Mouse (Mus musculus): ENCODE measurements around the gene Zfp90. TPM values are rescaled to one million over a fixed set of nuclear protein-coding genes. Genes with fewer than 3 reads are reported as not detected.
A peak's percentile ranks its signal among the peaks of the same experiment; 100 is the strongest.

The Zfp90 gene
- polyA plus RNA-seq, 1 experiment, result 27.0 TPM

DNA sequence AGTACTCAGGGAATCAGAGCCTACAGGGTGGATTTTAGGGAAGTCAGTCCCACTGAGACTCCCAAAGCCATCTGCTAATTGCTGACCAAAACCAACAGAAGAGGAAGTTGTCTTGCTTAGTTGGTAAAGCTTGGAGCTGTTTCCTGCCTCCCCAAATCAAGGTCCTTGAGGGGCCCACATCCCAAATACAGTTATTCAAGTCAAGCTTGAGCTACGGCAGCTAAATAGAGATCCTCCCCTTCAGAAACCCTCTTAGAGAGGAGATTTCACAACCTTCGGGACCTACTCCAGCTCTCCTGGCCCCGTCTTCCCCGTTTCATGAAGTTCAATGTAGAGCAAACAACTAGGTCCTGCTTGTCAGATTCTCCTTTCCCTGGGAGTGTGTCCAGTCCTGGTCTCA, 20.6 kb upstream of the Zfp90 start:
- Histone ChIP-seq H3K27ac (ENCODE audit: insufficient read depth, low read depth, low read length) (peak overlapping the region; percentile 98), H3K4me3 (ENCODE audit: insufficient read depth, low read length) (0 out of 2 replicates have a peak overlapping the region, but pooled peaks have one; percentile 4), H3K4me1 (ENCODE audit: control insufficient read depth, insufficient read depth, low read length) (peaks cover 22% of the 10 kb centered on the region)
- TF ChIP-seq CTCF (IDR thresholded peaks at IDR 0.05; ENCODE audit: low read depth, low read length), result no peak
- no peak for TF ChIP-seq POLR2A (IDR thresholded peaks at IDR 0.05; ENCODE audit: borderline replicate concordance, low read depth, low read length)

DNA sequence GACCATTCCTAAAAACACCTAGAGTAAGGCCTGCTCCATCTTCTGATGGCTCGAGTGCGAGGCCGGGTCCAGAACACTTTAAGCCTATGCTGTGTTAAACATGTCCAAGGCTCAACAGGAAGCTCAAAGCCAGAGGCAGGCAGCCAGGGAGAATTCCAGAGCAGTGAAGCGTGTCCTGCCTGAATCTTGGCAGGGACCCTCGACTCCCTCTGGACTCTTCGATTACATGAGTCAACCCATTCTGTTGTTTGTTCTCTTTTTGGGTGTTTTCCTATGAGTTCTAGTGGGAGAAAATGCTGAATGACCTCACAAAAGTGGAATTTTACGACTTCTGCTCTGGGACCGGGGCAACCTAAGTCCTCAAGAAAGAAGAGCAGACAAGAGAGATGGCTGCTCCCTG, 15.4 kb upstream of the Zfp90 start:
- no peak overlapping the region for H3K27ac ChIP-seq (ENCODE audit: insufficient read depth, low read depth, low read length)
- no peak for TF ChIP-seq CTCF (IDR thresholded peaks at IDR 0.05; ENCODE audit: low read depth, low read length)
- TF ChIP-seq POLR2A (IDR thresholded peaks at IDR 0.05; ENCODE audit: borderline replicate concordance, low read depth, low read length), result no peak

DNA sequence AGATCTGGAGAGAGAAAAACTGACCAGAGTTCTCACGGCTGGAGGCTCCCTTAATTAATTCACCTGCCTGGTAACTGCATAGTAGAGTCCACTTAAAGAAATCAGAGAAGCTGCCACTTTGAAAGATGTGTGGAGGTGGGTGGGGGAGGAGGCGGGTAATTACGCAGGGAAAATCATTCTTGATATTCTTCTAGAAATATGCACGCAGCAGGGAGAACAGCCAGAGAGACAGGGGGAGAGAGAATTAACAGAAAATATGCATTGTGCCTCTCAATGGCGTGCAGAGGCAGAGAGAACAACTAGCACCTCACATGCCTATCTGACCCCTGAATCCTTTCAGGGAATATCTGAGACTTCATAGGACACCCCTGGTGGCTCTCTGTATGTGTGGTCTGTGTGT, 14.9 kb upstream of the Zfp90 start:
- peaks cover 9% of the 10 kb centered on the region for H3K4me1 ChIP-seq (ENCODE audit: control insufficient read depth, insufficient read depth, low read length)
- TF ChIP-seq CTCF (IDR thresholded peaks at IDR 0.05; ENCODE audit: low read depth, low read length), result no peak
- TF ChIP-seq POLR2A (IDR thresholded peaks at IDR 0.05; ENCODE audit: borderline replicate concordance, low read depth, low read length), result no peak
- no peak overlapping the region for H3K27ac ChIP-seq (ENCODE audit: insufficient read depth, low read depth, low read length)
- H3K4me3 ChIP-seq (ENCODE audit: insufficient read depth, low read length), result no peak overlapping the region

More for the DNA sequence above, 15.4 kb upstream of the Zfp90 start:
- peaks cover 13% of the 10 kb centered on the region for H3K4me1 ChIP-seq (ENCODE audit: control insufficient read depth, insufficient read depth, low read length)
- H3K4me3 ChIP-seq (ENCODE audit: insufficient read depth, low read length), result no peak overlapping the region

DNA sequence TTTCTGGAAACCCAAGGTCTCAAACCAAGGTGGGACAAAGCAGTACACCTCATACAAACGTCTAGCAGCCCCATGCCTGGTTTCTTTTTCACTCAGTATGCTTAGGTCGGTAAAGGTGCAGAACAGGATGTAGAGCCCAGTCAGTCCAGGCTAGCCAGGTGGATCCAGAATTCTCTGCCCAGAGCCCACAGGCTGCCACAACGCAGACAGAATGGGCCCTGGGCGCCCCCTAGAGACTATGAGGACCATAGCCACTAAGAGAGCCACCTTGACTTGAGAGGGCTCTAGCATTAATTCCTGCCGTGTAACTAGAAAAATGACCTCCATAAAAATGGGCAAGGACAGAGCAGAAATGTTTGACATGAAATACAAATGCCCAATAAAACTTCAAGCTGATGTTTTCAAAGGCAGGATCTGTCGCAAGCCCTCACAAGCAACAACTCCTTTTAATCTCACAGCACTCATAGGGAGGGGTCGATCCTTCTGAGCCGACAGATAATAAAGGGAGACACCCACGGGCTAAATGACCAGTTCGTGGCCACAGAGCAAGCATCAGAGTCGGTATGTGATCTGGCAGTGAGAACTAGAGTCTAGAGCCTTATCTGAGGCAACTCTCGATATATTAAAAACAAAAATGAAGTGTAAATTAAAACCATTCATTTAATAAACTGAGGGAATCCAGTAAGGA, 11.7 kb upstream of the Zfp90 start:
- peak; percentile 63 for TF ChIP-seq CTCF (IDR thresholded peaks at IDR 0.05; ENCODE audit: low read depth, low read length)
- TF ChIP-seq POLR2A (IDR thresholded peaks at IDR 0.05; ENCODE audit: borderline replicate concordance, low read depth, low read length), result no peak
- no peak overlapping the region for H3K27ac ChIP-seq (ENCODE audit: insufficient read depth, low read depth, low read length)
- no peak overlapping the region for H3K4me3 ChIP-seq (ENCODE audit: insufficient read depth, low read length)
- H3K4me1 ChIP-seq (ENCODE audit: control insufficient read depth, insufficient read depth, low read length), result no peaks in the 10 kb centered on the region

DNA sequence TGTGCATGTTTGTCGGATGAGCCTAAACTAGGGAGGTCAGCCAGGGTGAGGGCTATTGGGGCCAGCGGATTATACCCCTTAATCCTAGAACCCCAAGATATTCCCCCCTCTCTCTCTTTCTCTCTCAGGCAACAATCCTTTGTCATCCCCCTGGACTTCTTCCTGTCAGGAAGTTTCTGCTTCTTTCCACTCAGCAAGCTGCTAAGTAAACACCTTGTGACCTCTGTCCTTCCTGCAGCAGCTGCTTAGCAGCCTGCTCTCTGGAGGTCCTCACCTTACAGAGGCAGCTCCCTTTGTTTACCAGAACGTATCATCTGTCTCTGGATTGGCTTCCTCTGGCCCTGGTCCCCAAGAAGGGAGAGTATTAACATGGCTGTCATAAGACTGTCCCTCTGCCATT, 10.3 kb upstream of the Zfp90 start:
- Histone ChIP-seq H3K4me1 (ENCODE audit: control insufficient read depth, insufficient read depth, low read length) (no peaks in the 10 kb centered on the region; the same call in none of the 2 replicates), H3K4me3 (ENCODE audit: insufficient read depth, low read length) (no peak overlapping the region), H3K27ac (ENCODE audit: insufficient read depth, low read depth, low read length) (no peak overlapping the region)
- no peak for TF ChIP-seq CTCF (IDR thresholded peaks at IDR 0.05; ENCODE audit: low read depth, low read length)

DNA sequence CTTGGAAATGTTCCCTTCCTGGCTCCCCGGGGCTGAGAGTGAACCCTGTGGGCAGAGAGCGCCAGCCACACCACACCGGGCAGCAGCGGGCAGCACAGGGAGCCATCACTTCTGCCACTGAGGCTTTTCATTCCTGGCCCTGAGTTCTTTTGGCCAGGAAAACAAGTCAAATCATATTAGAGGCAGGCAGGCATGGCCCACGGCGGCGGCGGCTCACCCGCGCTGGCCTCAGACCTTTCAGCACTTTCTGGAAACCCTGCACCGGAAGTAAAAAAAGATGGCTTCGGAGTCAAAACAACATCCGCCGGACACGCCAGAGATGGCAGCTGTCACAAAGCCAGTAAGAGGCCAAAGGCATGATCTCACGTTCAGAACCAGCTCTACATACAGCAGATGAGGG, 9.3 kb upstream of the Zfp90 start:
- H3K4me1 ChIP-seq (ENCODE audit: control insufficient read depth, insufficient read depth, low read length), result peaks cover 2% of the 10 kb centered on the region
- no peak overlapping the region for H3K4me3 ChIP-seq (ENCODE audit: insufficient read depth, low read length)
- H3K27ac ChIP-seq (ENCODE audit: insufficient read depth, low read depth, low read length), result no peak overlapping the region
- TF ChIP-seq CTCF (IDR thresholded peaks at IDR 0.05; ENCODE audit: low read depth, low read length) (no peak), POLR2A (IDR thresholded peaks at IDR 0.05; ENCODE audit: borderline replicate concordance, low read depth, low read length) (no peak)

DNA sequence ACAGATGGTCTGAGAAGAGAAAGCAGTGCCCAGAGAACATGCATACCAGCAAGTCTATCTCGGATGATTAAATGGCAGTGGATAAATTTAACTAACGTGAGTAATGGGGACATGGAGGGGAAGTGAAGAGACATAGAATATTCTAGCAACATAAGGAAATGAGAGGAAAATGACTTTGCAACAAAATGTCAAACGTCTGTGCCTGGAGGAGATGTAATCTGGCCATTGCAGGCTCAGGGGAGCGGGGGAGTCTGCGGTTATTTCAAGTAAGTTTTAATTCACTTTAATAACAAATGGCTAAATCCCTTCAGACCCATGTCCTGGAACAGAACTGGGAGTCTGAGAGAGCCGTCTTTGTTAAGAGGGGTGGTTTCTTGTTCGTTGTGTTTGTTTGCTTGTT, 5.1 kb upstream of the Zfp90 start:
- H3K4me3 ChIP-seq (ENCODE audit: insufficient read depth, low read length), result no peak overlapping the region
- no peak for TF ChIP-seq POLR2A (IDR thresholded peaks at IDR 0.05; ENCODE audit: borderline replicate concordance, low read depth, low read length)
- TF ChIP-seq CTCF (IDR thresholded peaks at IDR 0.05; ENCODE audit: low read depth, low read length), result no peak
- peaks cover 4% of the 10 kb centered on the region for H3K4me1 ChIP-seq (ENCODE audit: control insufficient read depth, insufficient read depth, low read length)
- no peak overlapping the region for H3K27ac ChIP-seq (ENCODE audit: insufficient read depth, low read depth, low read length)

DNA sequence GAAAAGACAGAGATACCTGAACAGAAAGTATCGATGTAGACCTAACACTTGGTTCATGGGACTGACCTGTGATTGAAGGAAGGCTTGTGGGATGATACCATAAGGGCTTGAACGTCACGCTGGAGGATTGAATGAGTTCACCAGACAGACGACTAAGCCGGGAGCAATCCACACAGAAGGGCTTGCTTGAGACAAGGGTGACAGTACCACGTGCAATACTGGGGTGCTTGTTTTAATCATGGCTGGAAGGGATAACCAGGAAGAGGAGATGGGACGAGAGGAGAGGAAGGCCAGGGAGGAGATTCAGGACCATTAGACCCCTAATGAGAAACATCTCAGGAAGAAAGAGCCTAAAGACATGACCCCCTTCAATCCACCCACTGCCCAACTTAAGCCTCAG, 4.6 kb upstream of the Zfp90 start:
- no peak for TF ChIP-seq CTCF (IDR thresholded peaks at IDR 0.05; ENCODE audit: low read depth, low read length)
- TF ChIP-seq POLR2A (IDR thresholded peaks at IDR 0.05; ENCODE audit: borderline replicate concordance, low read depth, low read length), result no peak
- Histone ChIP-seq H3K4me1 (ENCODE audit: control insufficient read depth, insufficient read depth, low read length) (peaks cover 4% of the 10 kb centered on the region), H3K27ac (ENCODE audit: insufficient read depth, low read depth, low read length) (no peak overlapping the region), H3K4me3 (ENCODE audit: insufficient read depth, low read length) (no peak overlapping the region)

DNA sequence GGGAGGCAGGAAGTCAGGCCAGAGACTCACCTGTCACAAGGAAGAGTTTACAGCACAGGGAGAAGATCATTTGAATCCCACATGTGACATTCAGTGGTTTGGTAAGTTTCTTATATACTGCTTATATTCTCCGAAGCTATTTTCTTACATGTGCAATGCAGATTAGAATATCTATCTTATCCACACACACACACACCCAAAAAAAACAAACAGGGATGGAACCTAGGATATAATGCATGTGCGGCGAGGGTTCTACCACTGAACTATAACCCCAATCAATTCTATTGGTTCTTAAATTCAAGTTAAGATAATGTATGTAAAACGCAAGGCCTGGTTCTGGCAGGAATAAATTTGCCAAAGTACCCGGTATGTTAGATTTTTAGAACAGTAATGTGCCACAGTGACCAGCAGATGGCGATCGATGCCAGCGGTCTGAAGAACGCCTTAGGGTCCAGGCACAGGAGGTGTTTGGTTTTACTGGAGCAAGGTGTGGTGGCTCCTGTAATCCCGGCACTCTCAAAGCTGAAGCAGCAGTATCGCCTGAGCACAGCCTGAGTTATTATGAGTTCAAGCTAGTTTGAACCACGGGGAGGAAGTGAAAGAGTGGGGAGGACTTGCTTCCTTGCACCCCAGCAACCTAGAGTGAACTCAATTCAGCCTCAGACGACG, 3.2 kb upstream of the Zfp90 start:
- Histone ChIP-seq H3K4me3 (ENCODE audit: insufficient read depth, low read length) (peak overlapping the region; percentile 5; the same call in 1 of the 2 replicates), H3K27ac (ENCODE audit: insufficient read depth, low read depth, low read length) (no peak overlapping the region; the same call in 1 of the 2 replicates), H3K4me1 (ENCODE audit: control insufficient read depth, insufficient read depth, low read length) (peaks cover 10% of the 10 kb centered on the region)
- TF ChIP-seq CTCF (IDR thresholded peaks at IDR 0.05; ENCODE audit: low read depth, low read length), result peak; percentile 81
- no peak for TF ChIP-seq POLR2A (IDR thresholded peaks at IDR 0.05; ENCODE audit: borderline replicate concordance, low read depth, low read length)

DNA sequence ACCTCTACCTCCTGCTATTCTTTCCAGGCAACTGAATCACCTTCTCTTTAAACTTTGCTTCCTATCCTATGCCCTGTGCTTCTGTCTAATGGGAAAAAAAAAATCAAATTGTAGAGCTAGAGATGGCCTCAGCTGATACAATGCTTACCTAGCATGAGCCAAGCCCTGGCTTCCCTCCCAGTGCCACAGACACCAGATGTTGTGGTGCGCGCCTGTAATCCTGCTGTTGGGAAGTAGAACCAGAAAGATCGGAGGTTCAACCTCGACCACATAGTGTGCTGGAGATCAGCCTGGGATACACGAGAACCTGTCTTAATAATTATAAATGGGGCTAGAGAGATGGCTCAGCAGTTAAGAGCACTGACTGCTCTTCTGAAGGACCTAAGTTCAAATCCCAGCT, 2.6 kb downstream of the Zfp90 start:
- no peak overlapping the region for H3K4me3 ChIP-seq (ENCODE audit: insufficient read depth, low read length)
- TF ChIP-seq CTCF (IDR thresholded peaks at IDR 0.05; ENCODE audit: low read depth, low read length) (no peak), POLR2A (IDR thresholded peaks at IDR 0.05; ENCODE audit: borderline replicate concordance, low read depth, low read length) (no peak)
- peaks cover 5% of the 10 kb centered on the region; the same call in 1 of the 2 replicates for H3K4me1 ChIP-seq (ENCODE audit: control insufficient read depth, insufficient read depth, low read length)
- H3K27ac ChIP-seq (ENCODE audit: insufficient read depth, low read depth, low read length), result no peak overlapping the region
